Mouse (Mus musculus) heart, postnatal 14 days (tissue): ENCODE data around the gene Shld2. TPM values are rescaled to one million over a fixed set of nuclear protein-coding genes. Genes with fewer than 3 reads are reported as not detected.
A peak's percentile ranks its signal among the peaks of the same experiment; 100 is the strongest.

ENCODE experiments used
- DNase-seq, 2 experiments: peaks; one replicate each; pipeline ENCODE4 v3.0.0; 2021 to 2022
- intact Hi-C: fragments of 180-260 bp; cut with DNase I; formaldehyde crosslinking; loops from one replicate; pipeline ENCODE4 v1.15.1; 2025
- long read RNA-seq, 2 experiments: library from polyadenylated mRNA; stranded (forward); transcript quantifications; one replicate each; pipeline ENCODE4 v2.0.0; 2021
- total RNA-seq, 2 experiments: library from RNA; stranded (reverse); gene quantifications; 2 replicates each; pipeline ENCODE4 v1.2.3; 2021

Gene Shld2
- total RNA-seq, result 1 to 10 TPM; 7.2 to 7.6 TPM
- long read RNA-seq, experiment 1, partial matches to known transcripts, result 1 of 8 reads
- long read RNA-seq, experiment 1, other reads (novel, unspliced or antisense), result 7 of 8 reads
- long read RNA-seq, experiment 2, partial matches to known transcripts, result 0 of 7 reads
- long read RNA-seq, experiment 2, other reads (novel, unspliced or antisense), result 7 of 7 reads

GRCm38 (mm10) chr14:34310234-34310965 is at the start of gene Shld2, which contains the start of gene Glud1:
Gene Shld2, minus strand, starts transcription at chr14:34310493.
Gene Glud1, plus strand, starts transcription at chr14:34310727.
- DNase-seq, result peak; percentile 98 to 99
- intact Hi-C loops, result loop anchor here (5.0 kb wide), 2 partner anchors 38 to 52 kb away; no protein-coding TSS in a partner anchor

GRCm38 (mm10) chr14:34359676-34360244 is 49.5 kb upstream of the Shld2 start:
- intact Hi-C loops, result loop anchor here (5.0 kb wide), 1 partner anchor 47 kb away; the partner anchor contains the start of genes Glud1 and Shld2
- DNase-seq, result no peak

- DNase-seq, result no peak
- intact Hi-C loops, result no loop called here
Measured at GRCm38 (mm10) chr14:34357671-34358455, 47.6 kb upstream of the Shld2 start.

GRCm38 (mm10) chr14:34355301-34355700 is 45.0 kb upstream of the Shld2 start, which contains the start of gene Fam25c:
Gene Fam25c, minus strand, starts transcription at chr14:34355433.
- intact Hi-C loops, result no loop called here
- DNase-seq, result no peak

- intact Hi-C loops, result no loop called here
- DNase-seq, result no peak
Measured at GRCm38 (mm10) chr14:34354456-34354855, 44.2 kb upstream of the Shld2 start.

GRCm38 (mm10) chr14:34353326-34353725 is 43.0 kb upstream of the Shld2 start:
- intact Hi-C loops, result no loop called here
- no peak for DNase-seq

- DNase-seq, result no peak
- intact Hi-C loops, result no loop called here
Measured at GRCm38 (mm10) chr14:34352523-34352922, 42.2 kb upstream of the Shld2 start.

- DNase-seq, result no peak
- intact Hi-C loops, result no loop called here
Measured at GRCm38 (mm10) chr14:34351660-34352059, 41.4 kb upstream of the Shld2 start.

GRCm38 (mm10) chr14:34349007-34349406 is 38.7 kb upstream of the Shld2 start:
- no peak for DNase-seq
- intact Hi-C loops, result no loop called here

- no peak for DNase-seq
- intact Hi-C loops, result no loop called here
Measured at GRCm38 (mm10) chr14:34348301-34348700, 38.0 kb upstream of the Shld2 start.

- intact Hi-C loops, result no loop called here
Measured at GRCm38 (mm10) chr14:34347084-34347483, 36.8 kb upstream of the Shld2 start.

GRCm38 (mm10) chr14:34345771-34346566 is 35.7 kb upstream of the Shld2 start:
- intact Hi-C loops, result no loop called here
- no peak for DNase-seq

More at GRCm38 (mm10) chr14:34347084-34347483, 36.8 kb upstream of the Shld2 start:
- no peak for DNase-seq

- intact Hi-C loops, result no loop called here
- DNase-seq, result no peak
Measured at GRCm38 (mm10) chr14:34344361-34344760, 34.1 kb upstream of the Shld2 start.

GRCm38 (mm10) chr14:34343078-34343477 is 32.8 kb upstream of the Shld2 start:
- DNase-seq, result no peak
- intact Hi-C loops, result no loop called here

- intact Hi-C loops, result no loop called here
- DNase-seq, result no peak
Measured at GRCm38 (mm10) chr14:34341993-34342392, 31.7 kb upstream of the Shld2 start.

GRCm38 (mm10) chr14:34339446-34339845 is 29.2 kb upstream of the Shld2 start:
- no peak for DNase-seq
- intact Hi-C loops, result no loop called here

GRCm38 (mm10) chr14:34332476-34332875 is 22.2 kb upstream of the Shld2 start:
- intact Hi-C loops, result no loop called here
- DNase-seq, result no peak

GRCm38 (mm10) chr14:34331886-34332285 is 21.6 kb upstream of the Shld2 start:
- intact Hi-C loops, result no loop called here
- DNase-seq, result no peak

- intact Hi-C loops, result no loop called here
- DNase-seq, result no peak
Measured at GRCm38 (mm10) chr14:34330657-34331158, 20.4 kb upstream of the Shld2 start.

GRCm38 (mm10) chr14:34327618-34328017 is 17.3 kb upstream of the Shld2 start:
- intact Hi-C loops, result no loop called here

More at GRCm38 (mm10) chr14:34327618-34328017, 17.3 kb upstream of the Shld2 start:
- DNase-seq, result no peak
